Mouse (Mus musculus): ENCODE results near the gene Ffar4.

DNA sequence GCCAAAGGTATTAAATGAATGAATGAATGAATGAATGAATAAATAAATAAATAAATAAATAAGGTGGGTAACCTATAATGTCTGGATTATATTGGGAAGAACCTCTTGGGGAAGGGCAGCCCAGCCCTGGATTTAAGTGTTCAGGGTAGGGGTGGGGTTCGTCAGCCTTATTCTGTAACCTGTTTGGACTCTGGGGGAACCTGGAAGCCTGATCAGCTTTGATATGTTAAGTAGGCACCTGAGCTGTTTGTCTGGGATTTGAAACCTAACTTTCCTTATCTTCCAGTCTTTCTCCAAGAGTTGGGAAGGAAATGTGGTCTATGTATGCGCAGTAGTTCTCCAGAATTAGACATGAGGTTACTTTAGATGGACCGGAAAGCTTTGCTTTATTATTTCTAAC, 33.7 kb upstream of the Ffar4 start:
- TF ChIP-seq POLR2A (IDR thresholded peaks at IDR 0.05; ENCODE audit: low read depth, low read length) (no peak), CTCF (conservative IDR thresholded peaks at IDR 0.05; ENCODE audit: insufficient read depth, insufficient read length, low read depth, low read length) (no peak)

Data from kidney, adult 2 months (tissue).